Mouse (Mus musculus) kidney, postnatal 0 days (tissue): Measurements from ENCODE around the gene Ankrd34a. TPM values are rescaled to one million over a fixed set of nuclear protein-coding genes. Genes with fewer than 3 reads are reported as not detected.

Source experiments
- ATAC-seq: fragments of 200-750 bp; cut with Nextera tagmentation; replicated peaks from 2 replicates; pipeline ENCODE4 v1.8.0; 2017; ENCODE audit warnings: low read depth, moderate number of reproducible peaks, moderate TSS enrichment, moderate library complexity; ENCODE audit not compliant: low FRiP score
- DNase-seq: peaks from one replicate; pipeline ENCODE4 v3.0.0-alpha.2; 2016; ENCODE audit warnings: low spot score
- H3K27ac ChIP-seq: fragments of 300-500 bp; sonication (generic); 2 replicates; pipeline ENCODE4 v1.5.1; 2014; ENCODE audit warnings: mild to moderate bottlenecking
- H3K27me3 ChIP-seq: fragments of 300-500 bp; sonication (generic); 2 replicates; pipeline ENCODE4 v1.6.1; 2014; ENCODE audit warnings: low read length, mixed read lengths; ENCODE audit not compliant: insufficient read depth
- H3K36me3 ChIP-seq: fragments of 300-500 bp; sonication (generic); 2 replicates; pipeline ENCODE4 v1.6.1; 2014; ENCODE audit warnings: low read length, mixed read lengths; ENCODE audit not compliant: insufficient read depth
- H3K4me1 ChIP-seq: fragments of 300-500 bp; sonication (generic); replicated peaks from 2 replicates; pipeline ENCODE4 v1.6.1; 2014; ENCODE audit warnings: antibody characterized with exemption, low read length, mixed read lengths; ENCODE audit not compliant: insufficient read depth
- H3K4me2 ChIP-seq: fragments of 300-500 bp; sonication (generic); 2 replicates; pipeline ENCODE4 v1.6.1; 2014; ENCODE audit warnings: mild to moderate bottlenecking, low read length, moderate library complexity, mixed read lengths
- H3K4me3 ChIP-seq: fragments of 300-500 bp; sonication (generic); replicated peaks from 2 replicates; pipeline ENCODE4 v1.5.1; 2014; ENCODE audit warnings: low read depth, low read length
- H3K9ac ChIP-seq: fragments of 300-500 bp; sonication (generic); 2 replicates; pipeline ENCODE4 v1.6.1; 2014; ENCODE audit warnings: low read depth, low read length
- H3K9me3 ChIP-seq: fragments of 300-500 bp; sonication (generic); replicated peaks from 2 replicates; pipeline ENCODE4 v1.6.1; 2016; ENCODE audit warnings: low read length, inconsistent platforms, mixed read lengths
- CTCF ChIP-seq: IDR thresholded peaks from 2 replicates; pipeline ENCODE4 v1.5.1; 2016; ENCODE audit warnings: antibody characterized with exemption, low read depth, mild to moderate bottlenecking, moderate library complexity
- WGBS: fragments of 180-500 bp; shearing (Covaris S2); extraction: QIAGEN DNeasy Blood & Tissue Kit; methylation state at CpG from one replicate; pipeline ENCODE4 v1.1.7; 2014; 5-methylcytosine and 5-hydroxymethylcytosine counted together
- polyA plus RNA-seq: library from polyadenylated mRNA; unstranded; fragments of >200 nt; fragmentation: Nextera tagmentation; extraction: Ambion mirVana; gene quantifications from 2 replicates; pipeline ENCODE4 v1.2.1, GENCODE M21; 2015

Ankrd34a gene
- polyA plus RNA-seq, 1 experiment from 2014 or later = 1.2 TPM

DNA sequence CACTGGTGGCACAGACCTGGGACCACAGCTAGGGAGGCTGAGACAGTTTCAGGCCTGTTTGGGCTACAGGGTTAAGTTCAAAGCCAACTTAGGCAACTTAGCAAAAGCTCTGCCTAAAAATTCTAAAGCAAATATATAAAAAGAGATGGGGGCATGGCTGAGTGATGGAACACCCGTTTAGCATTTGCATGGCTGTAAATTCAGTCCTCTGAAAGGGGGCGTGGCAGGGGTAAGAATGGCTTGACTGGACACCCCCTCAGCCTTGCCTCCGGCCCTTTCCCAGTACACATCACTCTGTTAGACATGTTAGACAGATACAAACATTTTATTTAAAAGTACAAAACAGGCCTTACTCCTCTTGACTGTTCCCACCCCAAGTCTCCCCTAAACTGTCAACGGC, 18.9 kb upstream of the Ankrd34a start:
- Histone ChIP-seq H3K27me3 (no peaks in the 10 kb centered on the region), H3K4me1 (peaks cover 17% of the 10 kb centered on the region; the same call in 1 of the 2 replicates), H3K4me2 (peak overlapping the region; percentile 19; the same call in 1 of the 2 replicates), H3K27ac (peak overlapping the region; percentile 90), H3K9me3 (no peaks in the 10 kb centered on the region), H3K36me3 (no peaks in the 10 kb centered on the region), H3K9ac (0 out of 2 replicates have a peak overlapping the region, but pooled peaks have one; percentile 42), H3K4me3 (no peak overlapping the region)
- ATAC-seq (no peak), DNase-seq (peak; percentile 80)
- no peak for TF ChIP-seq CTCF
- 35% methylated on average over 4 of the region's 4 CpGs for WGBS

DNA sequence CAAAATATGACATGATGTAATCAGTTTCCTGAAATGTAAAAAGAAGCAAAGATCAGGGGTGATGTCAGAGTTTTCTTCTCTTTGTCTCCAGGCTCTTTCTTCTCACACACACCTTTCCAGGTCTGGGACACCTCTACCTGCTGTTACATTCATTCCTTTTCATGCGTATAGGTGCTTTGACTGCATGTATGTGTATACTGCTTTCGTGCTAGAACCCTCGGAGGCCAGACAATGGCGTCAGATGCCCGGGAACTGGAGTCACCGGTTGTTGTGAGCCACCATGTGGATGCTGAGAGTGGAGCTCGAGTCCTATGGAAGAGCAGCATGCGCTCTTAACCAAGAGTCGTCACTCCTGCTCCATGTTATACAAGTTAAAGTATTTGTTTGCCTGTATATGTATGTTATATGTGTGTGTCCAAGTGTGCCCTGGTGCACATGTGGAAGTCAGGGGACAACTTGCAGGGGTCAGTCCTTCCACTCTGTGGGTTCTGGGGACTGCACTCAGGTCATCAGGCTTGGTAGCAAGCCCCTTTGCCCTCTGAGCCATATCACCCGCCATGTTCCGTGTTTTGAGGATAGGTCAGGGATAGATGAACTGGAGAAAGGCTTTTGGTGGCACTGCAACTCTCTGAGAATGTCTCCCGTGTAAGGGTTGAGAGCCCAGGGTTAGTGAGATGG, 17.7 kb upstream of the Ankrd34a start:
- H3K9ac ChIP-seq = no peak overlapping the region
- no peak for TF ChIP-seq CTCF
- H3K4me1 ChIP-seq = peaks cover 17% of the 10 kb centered on the region; the same call in 1 of the 2 replicates
- no peaks in the 10 kb centered on the region for H3K9me3 ChIP-seq
- no peaks in the 10 kb centered on the region for H3K27me3 ChIP-seq
- H3K36me3 ChIP-seq = no peaks in the 10 kb centered on the region
- no peak overlapping the region for H3K4me3 ChIP-seq
- H3K27ac ChIP-seq = peak overlapping the region; percentile 15; the same call in 1 of the 2 replicates
- no peak for ATAC-seq
- H3K4me2 ChIP-seq = no peak overlapping the region
- WGBS = 77% methylated on average over 12 of the region's 12 CpGs
- DNase-seq = no peak

DNA sequence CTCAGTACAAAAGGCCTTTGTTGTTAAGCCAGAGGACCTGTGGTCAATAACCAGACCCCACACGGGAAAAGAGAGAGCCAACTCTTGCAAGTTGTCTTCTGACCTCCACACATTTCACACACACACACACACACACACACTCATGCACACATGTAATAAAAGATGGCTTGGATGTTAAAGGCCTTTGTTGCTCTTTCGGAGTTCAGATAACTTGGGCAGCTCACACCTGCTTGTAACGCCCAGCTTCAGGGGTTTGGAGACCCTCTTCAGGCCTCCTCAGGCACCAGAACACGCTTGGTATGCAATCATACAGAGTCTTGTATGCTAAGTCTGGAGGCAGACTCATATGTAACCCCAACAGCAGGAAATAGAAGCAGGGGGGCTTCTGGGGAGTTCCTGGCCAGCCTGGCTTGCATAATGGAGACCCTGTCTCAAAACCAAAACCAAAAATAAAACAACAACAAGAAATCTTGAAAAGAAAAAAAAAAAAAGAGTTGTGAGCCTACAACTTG, 17.1 kb upstream of the Ankrd34a start:
- no peak overlapping the region for H3K9ac ChIP-seq

DNA sequence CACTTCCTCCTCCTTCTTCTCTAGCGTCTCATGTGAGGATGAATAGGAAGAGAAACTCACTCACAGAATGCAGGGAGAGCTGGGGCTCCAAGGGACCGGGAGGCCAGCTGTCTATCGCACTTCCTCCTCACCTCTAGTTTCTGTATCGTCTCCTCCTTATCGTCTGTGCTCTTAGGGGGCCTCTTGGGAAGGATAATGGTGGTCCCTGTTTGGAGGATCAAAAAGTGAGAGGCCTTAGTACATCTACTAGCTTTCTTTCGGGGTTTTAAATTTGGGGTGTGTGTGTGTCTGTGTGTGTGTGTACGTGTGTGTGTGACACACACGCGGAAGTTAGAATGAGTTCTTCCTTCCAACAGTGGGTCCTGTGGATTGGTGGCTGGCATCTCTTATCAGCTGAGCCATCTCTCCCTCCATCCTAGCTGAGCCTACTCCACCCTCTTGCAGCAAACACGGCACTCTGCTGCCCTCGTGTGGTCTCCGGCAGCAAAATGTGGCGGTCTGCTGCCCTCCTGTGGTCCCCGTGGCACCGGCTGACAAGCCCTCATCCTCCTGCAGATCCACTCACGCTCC, 16.5 kb upstream of the Ankrd34a start:
- TF ChIP-seq CTCF = peak; percentile 100
- Histone ChIP-seq H3K4me1 (peaks cover 17% of the 10 kb centered on the region; the same call in 1 of the 2 replicates), H3K4me2 (peak overlapping the region; percentile 50), H3K4me3 (0 out of 2 replicates have a peak overlapping the region, but pooled peaks have one; percentile 8), H3K27ac (no peak overlapping the region), H3K36me3 (no peaks in the 10 kb centered on the region), H3K27me3 (no peaks in the 10 kb centered on the region), H3K9ac (peak overlapping the region; percentile 43; the same call in 1 of the 2 replicates), H3K9me3 (no peaks in the 10 kb centered on the region)
- WGBS = 10% methylated on average over 16 of the region's 16 CpGs
- DNase-seq (peak; percentile 96), ATAC-seq (peak; percentile 11; the same call in 1 of the 2 replicates)

More for the DNA sequence above, 17.1 kb upstream of the Ankrd34a start:
- no peaks in the 10 kb centered on the region for H3K36me3 ChIP-seq
- H3K27ac ChIP-seq = no peak overlapping the region
- H3K27me3 ChIP-seq = no peaks in the 10 kb centered on the region
- no peaks in the 10 kb centered on the region for H3K9me3 ChIP-seq
- no peak for ATAC-seq
- DNase-seq = no peak
- no peak overlapping the region for H3K4me3 ChIP-seq
- peaks cover 17% of the 10 kb centered on the region; the same call in 1 of the 2 replicates for H3K4me1 ChIP-seq
- TF ChIP-seq CTCF = no peak
- peak overlapping the region; percentile 50; the same call in 1 of the 2 replicates for H3K4me2 ChIP-seq
- WGBS = 71% methylated on average over 4 of the region's 4 CpGs

DNA sequence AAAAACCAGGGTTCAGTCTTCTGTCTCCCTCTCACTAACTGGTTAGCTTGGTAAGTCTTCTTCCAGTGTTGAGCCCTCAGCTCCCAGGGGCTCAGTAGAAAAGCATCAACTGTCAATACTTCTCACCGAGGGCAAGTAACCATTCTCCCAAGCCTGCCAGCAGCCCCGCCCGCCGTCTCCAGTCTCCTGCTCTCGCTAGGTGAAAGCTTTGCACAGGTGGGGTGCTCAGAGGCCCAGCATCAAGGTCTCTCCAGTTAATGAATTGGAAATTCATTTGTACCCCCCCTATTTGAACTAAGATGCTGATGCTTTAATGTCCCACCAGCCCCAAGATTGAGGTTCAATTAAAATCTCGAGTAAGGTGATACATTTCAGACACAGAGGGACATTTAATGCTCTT, 15.3 kb upstream of the Ankrd34a start:
- H3K4me2 ChIP-seq = no peak overlapping the region
- no peak for TF ChIP-seq CTCF
- H3K27ac ChIP-seq = no peak overlapping the region
- WGBS = 60% methylated on average over 6 of the region's 6 CpGs
- H3K36me3 ChIP-seq = no peaks in the 10 kb centered on the region
- ATAC-seq (no peak), DNase-seq (no peak)
- H3K27me3 ChIP-seq = no peaks in the 10 kb centered on the region
- no peak overlapping the region for H3K4me3 ChIP-seq
- H3K9me3 ChIP-seq = no peaks in the 10 kb centered on the region
- peaks cover 8% of the 10 kb centered on the region; the same call in 1 of the 2 replicates for H3K4me1 ChIP-seq
- no peak overlapping the region for H3K9ac ChIP-seq

DNA sequence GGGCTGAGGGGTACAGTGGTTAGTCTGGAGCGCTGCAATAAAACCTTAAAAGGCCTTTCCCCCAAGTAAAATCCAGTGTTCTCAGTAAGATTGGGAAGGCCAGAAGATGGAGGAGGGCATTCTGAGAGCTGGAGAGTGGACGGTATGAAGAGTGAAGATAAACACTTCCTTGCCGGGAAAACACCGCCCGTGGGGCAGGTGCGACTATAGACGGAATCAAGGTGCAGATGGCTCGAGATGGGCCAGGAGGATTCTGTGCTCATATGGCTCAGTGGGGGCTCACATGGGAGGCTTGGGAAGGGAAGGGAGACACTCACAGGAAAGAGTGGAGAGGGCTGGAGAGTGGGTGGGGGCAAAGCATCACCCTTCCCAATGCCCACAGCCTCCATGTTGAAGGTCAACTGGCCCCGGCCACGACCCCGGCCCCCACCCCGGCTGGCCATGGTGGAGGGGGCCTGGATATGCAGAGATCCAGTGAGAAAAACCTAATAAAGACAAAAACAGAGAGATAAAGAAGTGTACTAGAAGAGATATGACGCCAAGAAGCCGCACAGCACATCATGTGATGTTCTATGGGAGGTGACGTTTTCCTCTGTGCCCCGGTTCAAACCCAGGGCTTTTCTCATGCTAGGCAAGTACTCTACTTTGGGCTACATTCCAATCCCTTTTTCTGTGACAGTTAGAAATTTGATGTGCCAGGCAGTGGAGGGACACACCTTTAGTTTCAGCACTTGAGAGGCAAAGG, 14.5 kb upstream of the Ankrd34a start:
- H3K4me3 ChIP-seq = no peak overlapping the region
- no peak overlapping the region for H3K27ac ChIP-seq
- H3K9me3 ChIP-seq = no peaks in the 10 kb centered on the region
- ATAC-seq (no peak), DNase-seq (no peak)
- no peaks in the 10 kb centered on the region for H3K36me3 ChIP-seq
- TF ChIP-seq CTCF = no peak
- H3K4me2 ChIP-seq = no peak overlapping the region
- no peaks in the 10 kb centered on the region for H3K27me3 ChIP-seq
- WGBS = 80% methylated on average over 16 of the region's 16 CpGs
- H3K9ac ChIP-seq = no peak overlapping the region
- peaks cover 7% of the 10 kb centered on the region; the same call in 1 of the 2 replicates for H3K4me1 ChIP-seq
